Mouse (Mus musculus): Measurements from ENCODE around the gene Ppp2r5d.

Gene Ppp2r5d

GRCm38 (mm10) chr17:46721077-46721476 is 16.2 kb upstream of the Ppp2r5d start:
- no peak for DNase-seq (ENCODE audit: low read depth)

DNA sequence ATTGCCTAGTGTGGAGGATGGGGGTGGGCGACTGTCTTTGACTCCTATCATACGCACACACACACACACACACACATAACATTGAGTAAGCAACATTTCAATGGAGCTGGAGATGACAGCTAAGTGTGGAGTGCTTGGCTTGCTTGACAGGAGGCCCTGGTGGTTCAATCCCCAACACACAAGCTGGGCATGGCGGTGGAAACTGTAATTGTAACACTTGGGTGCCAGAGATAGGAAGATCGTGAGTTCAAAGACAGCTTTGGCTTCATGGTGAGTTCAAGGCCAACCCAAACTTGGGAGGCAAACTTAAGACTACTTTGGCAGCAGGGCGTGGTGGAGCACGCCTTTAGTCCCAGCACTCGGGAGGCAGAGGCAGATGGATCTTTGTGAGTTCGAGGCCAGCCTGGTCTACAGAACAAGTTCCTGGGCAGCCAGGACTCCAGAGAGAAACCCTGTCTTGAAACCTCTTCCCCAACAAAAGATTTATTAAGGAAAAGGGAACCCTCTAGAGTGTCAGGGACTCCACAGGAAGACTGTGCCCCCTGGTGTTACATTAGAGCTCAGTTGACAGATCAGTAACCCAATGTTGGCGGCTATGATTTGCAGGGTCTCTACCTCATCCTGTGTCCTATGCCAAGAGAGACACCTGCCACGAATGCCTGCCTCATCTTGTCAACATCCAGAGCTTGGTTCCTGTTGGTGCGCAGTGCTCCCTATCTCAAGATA is 10.0 kb upstream of the Ppp2r5d start:
- DNase-seq (ENCODE audit: low read depth), result no peak

DNA sequence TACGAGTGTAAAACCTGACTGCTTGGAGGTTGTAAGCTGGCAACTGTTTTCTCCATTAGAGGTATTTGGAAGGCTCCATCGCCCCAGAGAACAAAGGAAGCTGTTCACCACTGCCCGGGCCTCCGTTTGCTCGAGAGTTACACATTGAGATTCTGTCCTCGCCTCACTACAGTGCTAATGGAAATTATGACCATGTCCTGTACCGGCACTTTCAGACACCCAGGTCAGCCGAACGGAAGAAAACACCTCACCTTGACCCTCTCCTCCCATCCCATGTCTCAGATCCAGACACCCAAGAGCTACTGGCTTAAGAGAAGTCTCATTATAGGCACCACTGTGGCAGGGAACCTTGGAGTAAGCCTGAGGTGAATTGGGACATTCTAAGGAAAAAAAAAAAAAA is 8.9 kb upstream of the Ppp2r5d start:
- no peak for DNase-seq (ENCODE audit: low read depth)

DNA sequence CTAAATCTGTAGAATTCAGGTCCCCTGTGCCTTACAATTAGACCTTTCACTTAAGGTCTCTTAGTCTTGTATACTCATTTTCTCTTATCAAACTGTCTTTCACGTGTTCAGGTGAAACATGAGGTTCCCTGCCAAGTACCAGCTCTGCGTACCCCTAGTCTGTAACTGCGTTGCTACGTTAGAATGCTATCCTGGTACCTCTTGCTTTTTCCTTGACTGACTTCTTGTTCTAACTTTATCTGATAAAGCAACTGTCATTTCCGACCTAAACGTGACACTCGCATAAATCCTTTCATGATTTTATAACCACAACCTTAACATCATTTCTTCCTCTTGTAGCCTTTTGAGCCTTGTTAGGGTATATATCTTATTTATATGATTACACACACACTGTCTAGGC is 7.5 kb upstream of the Ppp2r5d start:
- peak; percentile 67 for DNase-seq (ENCODE audit: low read depth)

DNA sequence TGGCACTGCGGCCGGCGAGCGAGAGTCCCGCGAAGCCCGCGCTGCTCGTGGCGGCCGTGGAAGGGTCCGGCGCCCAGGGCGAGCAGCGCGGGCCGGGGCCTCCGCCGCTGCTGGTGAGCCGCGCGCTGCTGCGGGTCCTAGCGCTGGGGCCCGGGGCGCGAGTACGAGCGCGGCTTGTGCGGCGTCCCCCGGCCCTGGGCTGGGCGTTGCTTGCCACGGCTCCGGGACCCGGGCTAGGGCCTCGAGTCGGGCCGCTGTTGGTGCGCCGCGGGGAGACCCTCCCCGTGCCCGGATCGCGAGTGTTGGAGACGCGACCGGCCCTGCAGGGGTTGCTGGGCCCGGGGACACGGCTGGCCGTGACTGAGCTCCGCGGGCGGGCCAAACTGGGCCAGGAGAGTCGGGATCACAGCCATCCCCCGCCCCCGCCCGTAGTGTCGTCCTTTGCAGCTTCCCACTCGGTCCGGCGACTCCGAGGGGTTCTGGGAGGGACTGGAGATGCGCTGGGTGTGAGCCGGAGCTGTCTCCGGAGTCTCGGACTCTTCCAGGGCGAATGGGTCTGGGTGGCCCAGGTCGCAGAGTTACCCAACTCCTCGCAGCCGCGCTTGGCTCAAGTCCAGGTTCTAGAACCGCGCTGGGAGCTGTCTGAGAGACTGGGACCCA is 6.8 kb upstream of the Ppp2r5d start:
- DNase-seq (ENCODE audit: low read depth), result peak; percentile 41

DNA sequence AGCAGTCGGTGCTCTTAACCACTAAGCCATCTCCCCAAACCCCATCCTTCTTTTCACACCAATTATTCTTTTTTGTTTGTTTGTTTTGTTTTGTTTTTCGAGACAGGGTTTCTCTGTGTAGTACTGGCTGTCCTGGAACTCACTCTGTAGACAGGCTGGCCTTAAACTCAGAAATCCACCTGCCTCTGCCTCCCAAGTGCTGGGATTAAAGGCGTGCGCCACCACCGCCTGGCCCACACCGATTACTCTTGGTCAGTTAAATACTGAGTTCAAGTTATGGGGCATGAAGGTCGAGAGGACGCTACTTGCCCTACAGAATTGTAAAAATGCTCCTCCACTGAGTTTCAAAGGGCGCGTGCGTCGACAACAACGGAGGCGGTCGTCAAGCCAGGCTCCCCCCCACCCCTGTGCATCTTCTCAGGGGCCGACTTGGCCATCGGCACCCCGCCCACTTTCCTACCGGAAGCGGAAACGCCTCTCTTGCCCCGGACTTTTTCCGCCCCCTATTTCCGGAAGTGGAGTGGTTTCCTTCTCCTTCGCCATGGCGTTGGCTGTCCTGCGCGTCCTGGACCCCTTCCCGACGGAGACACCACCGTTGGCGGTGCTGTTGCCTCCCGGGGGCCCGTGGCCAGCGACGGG is 6.2 kb upstream of the Ppp2r5d start, which contains the start of gene Pex6:
Gene Pex6, plus strand, starts transcription at position 505 of the 639 bp plus-strand sequence.
- DNase-seq (ENCODE audit: low read depth), result peak; percentile 97

GRCm38 (mm10) chr17:46706375-46707089 is 1.6 kb upstream of the Ppp2r5d start:
- no peak for DNase-seq (ENCODE audit: low read depth)

DNA sequence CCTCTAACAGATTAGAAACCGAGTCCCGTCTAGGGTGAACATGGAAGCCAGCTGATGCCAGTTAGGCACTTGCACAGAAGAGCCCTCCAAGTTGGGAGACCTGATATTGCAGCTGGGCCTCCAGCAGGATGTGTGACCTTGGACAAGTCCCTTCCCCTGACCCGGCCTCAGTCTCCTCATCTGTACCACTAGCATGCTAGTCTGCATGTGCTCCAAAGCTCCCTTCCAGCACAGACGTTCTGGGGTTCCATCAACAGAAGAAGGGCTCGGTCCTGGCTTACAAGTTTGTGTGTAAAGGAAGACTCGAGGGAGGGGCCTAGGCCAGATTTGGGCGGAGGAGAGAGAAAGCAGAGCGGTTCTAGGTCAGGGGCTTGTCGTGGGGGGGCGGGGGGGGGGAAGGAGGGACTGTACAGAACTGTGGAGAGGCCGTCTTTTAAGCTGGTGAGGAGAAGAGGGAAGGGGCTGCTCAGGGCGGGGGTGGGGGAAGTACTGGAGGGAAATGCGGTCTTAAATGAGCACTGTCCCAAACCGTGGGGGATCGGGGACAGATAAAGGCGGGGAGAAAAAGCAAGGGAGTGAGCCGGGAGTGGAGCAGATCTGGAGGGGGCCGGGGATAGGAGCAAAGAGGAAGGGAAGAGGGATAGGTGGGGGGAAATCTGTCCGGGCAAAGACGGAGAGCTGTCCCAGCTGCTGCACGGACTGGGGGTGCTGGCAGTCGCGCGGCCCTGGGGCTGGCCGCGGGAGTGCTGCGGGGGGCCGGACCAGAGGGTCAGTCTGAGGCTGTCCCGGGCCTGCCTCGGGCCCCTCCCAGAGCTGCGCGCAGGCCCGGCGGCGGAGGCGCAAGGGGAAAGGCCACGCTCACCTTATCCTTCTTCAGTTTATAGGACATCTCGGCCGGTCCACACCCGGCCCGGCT is 682 bp downstream of the Ppp2r5d start:
- peak; percentile 63 for DNase-seq (ENCODE audit: low read depth)

GRCm38 (mm10) chr17:46702506-46702905 is 2.4 kb downstream of the Ppp2r5d start:
- no peak for DNase-seq (ENCODE audit: low read depth)

DNA sequence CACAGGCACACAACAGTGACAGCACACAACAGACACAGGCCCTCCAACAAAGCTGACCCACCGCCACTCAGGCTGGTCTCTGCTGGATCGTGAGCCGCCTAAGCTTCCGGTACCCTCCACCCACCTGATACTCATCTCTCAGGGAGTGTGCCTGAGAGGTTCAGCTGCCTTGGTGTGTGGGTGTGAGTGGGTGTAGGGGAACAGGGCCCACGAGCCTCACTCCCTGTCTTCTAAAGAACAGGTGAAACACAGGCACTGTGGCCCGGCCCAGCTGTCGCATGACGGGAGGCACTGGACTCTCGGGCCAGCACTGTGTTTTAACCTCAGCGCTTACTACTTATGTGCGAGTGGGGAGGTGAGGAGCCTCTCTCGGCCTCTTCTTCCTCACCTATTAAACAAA is 2.8 kb downstream of the Ppp2r5d start:
- no peak for DNase-seq (ENCODE audit: low read depth)

GRCm38 (mm10) chr17:46701489-46701888 is 3.4 kb downstream of the Ppp2r5d start:
- DNase-seq (ENCODE audit: low read depth), result no peak

DNA sequence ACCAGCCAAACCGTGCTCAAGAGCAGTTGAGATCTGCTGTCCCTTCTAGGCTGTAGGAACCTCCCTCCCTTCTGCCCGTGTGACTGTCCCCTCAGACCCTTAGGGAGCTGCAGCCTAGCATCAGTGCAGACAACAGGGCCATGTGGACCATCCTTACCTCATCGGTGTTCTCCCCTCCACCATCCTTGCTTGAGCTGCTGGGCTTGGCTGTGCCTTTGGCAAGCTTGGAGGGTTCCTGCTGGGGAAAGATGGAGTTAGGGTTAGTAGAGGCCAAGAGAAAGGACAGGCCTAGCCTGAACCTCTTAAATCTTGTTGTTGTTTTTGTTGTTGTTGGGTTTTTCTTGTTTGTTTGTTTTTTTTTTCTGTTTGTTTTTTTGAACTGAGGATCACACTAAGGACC is 5.0 kb downstream of the Ppp2r5d start:
- DNase-seq (ENCODE audit: low read depth), result no peak

GRCm38 (mm10) chr17:46699245-46699644 is 5.7 kb downstream of the Ppp2r5d start:
- no peak for DNase-seq (ENCODE audit: low read depth)

DNA sequence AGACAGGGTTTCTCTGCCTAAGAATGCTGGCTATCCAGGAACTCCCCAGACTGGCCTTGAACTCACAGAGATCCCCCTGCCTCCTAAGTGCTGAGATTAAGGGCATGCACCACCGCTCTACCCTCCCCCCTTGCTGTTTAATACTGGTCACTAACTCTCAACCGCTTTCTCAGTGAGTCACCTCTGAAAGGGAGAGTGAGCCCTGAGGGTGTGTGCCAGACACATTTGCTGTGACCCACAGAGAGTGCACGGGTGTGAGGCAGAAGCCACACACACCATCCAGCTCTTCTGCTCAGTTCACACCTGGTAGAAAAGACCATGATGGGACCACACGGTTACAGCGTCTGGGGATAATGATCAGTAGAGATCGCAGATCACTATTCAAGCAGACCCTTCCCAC is 6.4 kb downstream of the Ppp2r5d start:
- no peak for DNase-seq (ENCODE audit: low read depth)

DNA sequence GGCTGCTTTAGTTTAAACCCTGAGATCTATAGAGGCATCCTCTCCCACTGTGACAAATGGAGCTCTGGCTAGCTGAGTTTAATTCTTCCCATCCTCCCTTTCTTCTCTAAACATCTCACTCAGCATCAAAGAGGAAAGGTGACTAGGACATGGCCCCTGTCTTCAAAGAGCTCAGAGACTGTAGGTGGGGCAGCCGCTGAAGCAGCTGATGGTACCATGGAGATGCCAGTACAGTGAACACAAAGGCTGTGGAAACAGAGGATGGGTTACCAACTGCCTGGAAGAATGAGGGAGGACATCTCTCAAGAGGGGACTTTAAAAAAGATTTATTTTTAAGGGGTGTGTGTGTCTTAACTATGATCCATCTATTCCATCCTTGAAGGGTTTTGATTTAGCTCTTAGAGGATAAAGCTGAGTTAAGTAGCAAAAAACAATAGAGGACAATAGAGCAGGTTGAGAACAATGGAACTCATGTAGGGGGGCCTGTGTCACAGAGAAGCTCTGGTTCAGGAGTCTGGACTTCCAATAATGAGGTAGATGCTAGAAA is 10.3 kb downstream of the Ppp2r5d start:
- no peak for DNase-seq (ENCODE audit: low read depth)

DNA sequence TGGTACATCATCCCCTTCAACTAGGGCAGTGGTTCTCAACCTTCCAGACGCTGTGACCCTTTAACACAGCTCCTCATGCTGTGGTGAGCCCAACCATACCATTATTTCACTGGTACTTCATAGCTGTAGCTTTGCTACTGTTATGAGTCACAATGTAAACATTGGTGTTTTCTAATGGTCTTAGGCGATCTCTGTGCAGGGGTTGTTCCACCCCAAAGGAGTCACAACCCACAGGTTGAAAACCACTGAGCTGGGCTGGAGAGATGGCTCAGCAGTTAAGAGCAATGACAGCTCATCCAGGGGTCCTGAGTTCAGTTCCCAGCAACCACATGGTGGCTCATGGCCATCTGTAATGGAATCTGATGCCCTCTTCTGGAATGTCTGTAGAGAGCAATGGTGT is 13.5 kb downstream of the Ppp2r5d start:
- peak; percentile 48 for DNase-seq (ENCODE audit: low read depth)

- DNase-seq (ENCODE audit: low read depth), result no peak
Observed at GRCm38 (mm10) chr17:46690665-46691064, 14.2 kb downstream of the Ppp2r5d start.

GRCm38 (mm10) chr17:46685913-46686312 is 19.0 kb downstream of the Ppp2r5d start:
- DNase-seq (ENCODE audit: low read depth), result peak; percentile 74

DNA sequence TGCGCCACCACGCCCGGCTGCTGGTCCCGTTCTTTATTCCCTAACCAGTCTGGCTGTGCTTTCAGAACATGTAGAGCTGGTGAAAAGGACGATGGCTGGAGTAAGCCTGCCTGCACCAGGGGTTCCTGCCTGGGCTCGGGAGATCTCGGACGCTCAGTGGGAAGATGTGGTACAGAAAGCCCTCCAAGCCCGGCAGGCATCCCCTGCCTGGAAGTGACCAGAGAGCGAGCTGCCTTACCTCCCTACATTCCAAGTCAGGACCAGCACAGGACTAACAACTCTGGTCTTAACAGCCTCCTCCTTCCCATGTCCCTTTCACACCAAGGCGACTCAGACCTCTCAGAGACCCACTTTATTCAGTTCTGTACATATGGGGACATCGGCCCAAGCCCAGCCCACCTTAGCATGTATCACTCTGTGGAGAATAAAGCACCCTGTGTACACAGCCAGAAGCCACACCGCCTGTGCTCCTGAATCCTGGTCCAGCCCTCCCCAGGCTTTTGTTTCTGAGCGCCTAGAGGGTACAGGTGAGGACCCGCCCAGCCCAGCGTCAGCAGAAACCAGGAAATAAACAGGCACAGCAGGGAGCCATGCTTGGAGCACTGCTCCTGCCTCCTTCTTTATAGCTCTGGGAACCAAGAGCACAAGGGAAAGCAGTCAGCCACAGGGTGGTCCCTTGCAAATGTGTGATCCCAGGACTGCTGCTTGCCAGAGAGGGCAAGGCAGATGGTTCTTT is 22.1 kb downstream of the Ppp2r5d start:
- DNase-seq (ENCODE audit: low read depth), result no peak

DNA sequence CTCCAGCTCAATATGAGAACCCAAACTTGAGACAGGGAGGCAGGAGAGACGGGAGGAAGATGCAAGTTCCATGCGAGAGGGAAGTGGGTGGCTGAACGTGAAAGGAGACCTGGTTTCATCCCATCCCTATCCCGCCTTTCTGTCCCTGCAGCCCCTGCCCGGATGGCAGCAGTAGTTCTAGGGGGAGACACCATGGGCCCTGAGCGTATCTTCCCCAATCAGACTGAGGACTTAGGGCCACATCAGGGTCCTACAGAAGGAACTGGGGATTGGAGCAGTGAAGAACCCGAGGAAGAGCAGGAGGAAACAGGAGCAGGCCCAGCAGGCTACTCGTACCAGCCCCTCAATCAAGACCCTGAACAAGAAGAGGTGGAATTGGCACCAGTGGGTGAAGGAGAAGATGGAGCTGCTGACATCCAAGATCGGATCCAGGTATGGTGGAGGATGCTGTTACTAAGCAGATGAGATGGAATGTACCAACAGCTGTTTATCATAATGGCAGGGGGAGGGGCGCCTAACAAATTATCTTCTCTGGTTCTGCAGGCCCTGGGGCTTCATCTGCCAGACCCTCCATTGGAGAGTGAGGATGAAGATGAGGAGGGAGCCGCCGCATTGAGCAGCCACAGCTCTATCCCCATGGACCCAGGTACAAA is 23.3 kb downstream of the Ppp2r5d start:
- no peak for DNase-seq (ENCODE audit: low read depth)
